Mouse (Mus musculus) bone marrow, adult 2 months (tissue): ENCODE data around the gene Nr2f1.

ENCODE experiments used
- CTCF ChIP-seq: fragments of 200-500 bp; IDR thresholded peaks from 2 replicates; pipeline ENCODE4 v1.5.1; 2011; ENCODE audit warnings: low read length, control low read depth; ENCODE audit not compliant: control insufficient read depth, insufficient read depth
- POLR2A ChIP-seq: fragments of 200-500 bp; IDR thresholded peaks from 2 replicates; pipeline ENCODE4 v1.6.1; 2011; ENCODE audit warnings: low read depth, mild to moderate bottlenecking, control low read depth, low read length, borderline replicate concordance; ENCODE audit not compliant: control insufficient read depth

- TF ChIP-seq POLR2A (no peak), CTCF (no peak)
Measured at GRCm38 (mm10) chr13:78197286-78197818, 2.2 kb downstream of the Nr2f1 start.
